Mouse (Mus musculus): ENCODE measurements around the gene Gm11042.

GRCm38 (mm10) chr12:74320318-74320717, 4.1 kb upstream of the Gm11042 start:
- peak; percentile 86 for TF ChIP-seq CTCF (IDR thresholded peaks at IDR 0.05; ENCODE audit: low read depth)
- TF ChIP-seq EP300 (IDR thresholded peaks at IDR 0.05; ENCODE audit: low read depth), result no peak

All from liver, postnatal 0 days (tissue).